Mouse (Mus musculus) 3T3-L1 (cell line): ENCODE data around the gene Basp1.

Experiments used
- DNase-seq: peaks from one replicate; pipeline ENCODE4 v3.0.0-alpha.2; 2015; ENCODE audit warnings: low read depth, low spot score

Gene Basp1

GRCm38 (mm10) chr15:25416367-25416766 lies 2.8 kb upstream of the Basp1 start:
- DNase-seq: no peak

DNA sequence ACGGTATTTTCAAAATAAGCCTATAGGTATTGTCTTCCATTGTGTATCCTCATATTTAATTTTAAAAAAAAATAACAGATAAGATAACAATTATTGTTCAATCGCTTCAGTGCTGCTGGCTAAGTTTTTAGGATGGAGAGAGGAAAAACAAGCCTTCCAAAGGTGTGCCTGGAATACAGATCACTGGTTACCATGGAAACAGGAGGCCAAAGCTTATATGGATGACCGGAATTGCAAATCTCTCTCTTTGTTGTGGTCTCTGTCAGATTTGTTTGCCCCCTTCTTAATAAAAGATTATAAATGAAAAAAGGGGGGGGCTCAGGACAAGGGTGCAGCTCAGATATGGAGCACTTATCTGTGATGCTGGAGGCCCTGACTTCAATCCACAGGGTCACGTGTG lies 2.4 kb upstream of the Basp1 start:
- DNase-seq: no peak

GRCm38 (mm10) chr15:25414747-25415119 lies 1.2 kb upstream of the Basp1 start:
- peak; percentile 96 for DNase-seq

DNA sequence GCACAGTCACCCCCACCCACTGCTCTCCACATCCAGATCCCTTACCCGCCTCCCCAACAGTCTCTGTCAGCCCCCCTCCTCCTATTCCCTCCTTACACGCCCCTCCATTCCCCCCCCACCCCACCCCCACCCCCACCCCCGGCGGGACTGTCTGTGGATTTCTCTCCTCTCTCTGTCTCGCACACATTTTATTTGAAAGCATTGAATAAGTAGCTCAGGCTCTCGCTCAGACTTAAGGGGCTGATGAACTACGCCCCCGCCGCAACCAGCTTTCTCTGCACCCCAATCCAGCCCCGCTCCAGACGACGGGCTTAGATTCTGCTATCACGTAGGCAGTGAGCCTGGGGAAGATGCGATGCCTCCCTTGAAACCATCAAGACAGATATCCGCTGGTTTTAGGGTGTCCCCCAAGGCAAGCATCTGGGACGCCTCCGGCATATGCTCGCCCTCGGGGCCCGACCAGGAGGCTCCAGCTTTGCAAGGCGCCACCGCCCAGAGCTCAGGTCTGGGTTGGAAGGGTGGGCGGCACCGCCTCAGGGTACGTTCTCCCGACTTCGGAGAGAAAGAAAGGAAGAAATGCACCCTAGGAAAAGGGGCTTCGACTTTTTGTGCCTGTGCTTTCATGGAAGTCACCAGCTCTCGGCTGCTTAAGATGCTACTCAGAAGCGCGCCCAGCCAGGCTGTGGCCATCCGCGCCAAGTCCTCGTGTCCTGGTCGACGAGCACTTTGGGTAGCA lies 615 bp upstream of the Basp1 start:
- no peak for DNase-seq

GRCm38 (mm10) chr15:25412761-25413261 lies 753 bp downstream of the Basp1 start:
- DNase-seq: peak; percentile 58

- DNase-seq: peak; percentile 82
Observed at GRCm38 (mm10) chr15:25412171-25412641, 1.4 kb downstream of the Basp1 start.

DNA sequence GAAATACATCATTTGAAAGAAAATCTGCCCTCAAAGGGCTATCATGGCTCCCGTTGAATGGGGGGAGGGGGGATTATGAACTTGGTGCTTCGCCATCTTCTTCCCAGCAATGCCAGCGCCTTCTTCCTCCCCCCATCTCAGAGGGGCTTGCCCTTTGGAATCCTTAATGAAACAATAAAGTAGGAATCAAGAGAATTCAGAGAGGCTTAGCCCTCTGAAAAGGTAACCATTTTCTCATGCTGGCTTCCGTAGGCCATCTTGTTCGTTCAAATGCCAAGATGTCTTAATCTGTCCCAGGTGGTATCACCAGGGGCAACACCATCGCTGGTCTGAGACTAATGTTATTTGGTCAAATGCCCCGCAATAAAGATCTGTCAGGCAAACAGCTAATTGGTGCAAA lies 2.1 kb downstream of the Basp1 start:
- peak; percentile 37 for DNase-seq

GRCm38 (mm10) chr15:25405926-25406325 lies 7.6 kb downstream of the Basp1 start:
- DNase-seq: no peak

DNA sequence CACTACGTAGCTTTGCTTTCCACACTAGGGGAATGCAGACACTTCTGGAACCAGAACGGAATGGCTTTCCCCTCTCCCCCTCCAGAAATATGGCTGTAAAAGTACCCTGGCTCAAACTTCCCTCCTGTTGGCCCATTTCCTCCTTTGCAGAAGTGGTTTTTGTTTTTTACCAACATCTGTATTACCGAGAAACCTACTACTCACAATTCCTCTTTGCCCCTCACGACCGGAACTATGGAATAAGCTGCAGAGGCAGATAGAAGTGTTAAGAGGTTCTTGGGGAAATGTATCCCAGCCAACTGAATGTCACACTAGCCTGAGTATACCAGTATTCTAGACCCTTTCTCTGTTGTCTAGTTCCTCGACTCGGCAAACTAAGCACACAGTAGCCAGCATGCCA lies 9.7 kb downstream of the Basp1 start:
- no peak for DNase-seq

DNA sequence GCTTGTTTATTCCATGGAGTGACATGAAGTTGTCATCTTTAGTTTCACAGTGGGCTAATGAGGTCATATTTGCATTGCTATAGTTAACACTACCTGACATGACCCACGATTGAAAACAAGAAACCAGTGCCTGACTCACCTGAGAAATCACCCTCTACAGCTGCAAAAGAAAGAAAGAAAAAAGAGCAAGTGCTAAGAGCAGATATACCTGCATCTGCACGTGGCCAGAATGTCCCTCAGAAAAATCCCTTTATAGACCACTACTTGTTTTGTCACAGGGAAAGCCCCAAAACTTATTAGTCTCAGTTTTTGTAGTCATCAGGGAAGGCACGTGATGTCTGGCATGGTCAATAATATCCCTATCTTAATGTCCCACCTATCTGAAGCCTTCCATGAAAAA lies 11.6 kb downstream of the Basp1 start:
- no peak for DNase-seq

DNA sequence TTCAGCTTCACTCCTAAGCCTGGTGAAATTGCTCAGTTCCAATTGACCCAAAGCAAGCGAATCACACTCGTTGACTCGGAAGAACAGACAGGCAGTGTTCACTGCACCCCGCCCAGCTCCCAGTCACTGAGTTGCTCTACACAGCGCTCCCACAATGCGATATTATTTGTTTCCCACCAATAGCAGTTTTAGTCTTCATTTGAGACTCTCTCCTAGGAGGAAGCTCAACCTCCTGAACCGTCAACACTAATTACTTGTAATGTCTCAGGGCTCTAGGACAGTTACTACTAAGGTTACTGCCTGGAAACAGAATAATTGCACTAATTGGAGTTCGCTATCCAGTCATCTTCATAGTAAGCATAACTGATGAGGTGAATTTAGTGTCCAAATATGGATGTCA lies 13.3 kb downstream of the Basp1 start:
- no peak for DNase-seq

- DNase-seq: peak; percentile 89
Observed at GRCm38 (mm10) chr15:25395912-25396590, 17.5 kb downstream of the Basp1 start.

DNA sequence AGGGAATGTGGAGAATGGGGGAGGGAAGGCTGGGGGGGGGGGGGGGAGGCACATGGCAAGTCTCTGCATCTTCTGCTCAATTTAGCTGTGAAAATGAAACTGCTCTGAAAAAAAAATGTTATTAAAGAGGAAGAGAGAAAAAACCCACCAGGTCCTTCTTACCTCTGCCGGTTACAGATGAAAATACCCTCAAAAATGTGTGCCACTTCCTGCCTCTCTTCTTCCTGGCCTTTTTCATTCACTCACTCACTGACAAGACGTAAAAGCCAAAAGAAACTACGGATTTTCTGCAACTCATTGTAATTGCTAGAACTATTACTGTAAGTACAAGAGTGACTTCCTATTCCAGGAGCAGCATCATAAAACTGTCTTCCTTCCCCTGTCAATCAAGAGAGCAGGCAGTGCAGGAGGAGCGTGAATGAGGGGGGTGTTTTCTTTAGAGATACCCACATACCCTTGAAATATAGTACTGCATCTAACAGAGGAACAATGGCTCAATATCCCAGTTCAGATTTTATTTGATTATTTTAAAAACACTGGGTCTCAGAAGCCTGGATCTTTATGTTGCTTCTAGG lies 21.0 kb downstream of the Basp1 start:
- no peak for DNase-seq

- no peak for DNase-seq
Observed at GRCm38 (mm10) chr15:25391210-25391609, 22.4 kb downstream of the Basp1 start.

GRCm38 (mm10) chr15:25387572-25387971 lies 26.0 kb downstream of the Basp1 start:
- no peak for DNase-seq

DNA sequence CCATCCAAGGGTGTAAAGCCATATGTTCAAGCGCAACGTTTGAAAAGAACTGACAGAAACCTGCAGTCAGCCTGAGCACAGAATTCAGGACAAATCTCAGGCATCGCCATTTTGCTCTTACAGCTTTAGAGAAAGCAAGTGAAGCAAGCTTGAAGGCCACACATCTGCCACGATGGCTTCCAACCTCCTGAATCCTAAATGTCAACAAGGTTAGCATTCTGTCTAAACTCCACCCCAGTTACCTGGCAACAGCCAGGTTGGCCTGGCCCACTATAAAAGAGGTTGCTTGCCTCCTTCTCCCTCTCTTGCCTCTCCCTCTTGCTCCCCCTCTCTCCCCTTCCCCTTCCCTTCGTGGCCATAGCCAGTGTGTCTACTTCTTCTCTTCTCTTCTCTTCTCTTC lies 33.5 kb downstream of the Basp1 start:
- no peak for DNase-seq

- DNase-seq: no peak
Observed at GRCm38 (mm10) chr15:25378707-25379106, 34.9 kb downstream of the Basp1 start.

- no peak for DNase-seq
Observed at GRCm38 (mm10) chr15:25376914-25377313, 36.6 kb downstream of the Basp1 start.

- DNase-seq: no peak
Observed at GRCm38 (mm10) chr15:25373486-25373885, 40.1 kb downstream of the Basp1 start.

DNA sequence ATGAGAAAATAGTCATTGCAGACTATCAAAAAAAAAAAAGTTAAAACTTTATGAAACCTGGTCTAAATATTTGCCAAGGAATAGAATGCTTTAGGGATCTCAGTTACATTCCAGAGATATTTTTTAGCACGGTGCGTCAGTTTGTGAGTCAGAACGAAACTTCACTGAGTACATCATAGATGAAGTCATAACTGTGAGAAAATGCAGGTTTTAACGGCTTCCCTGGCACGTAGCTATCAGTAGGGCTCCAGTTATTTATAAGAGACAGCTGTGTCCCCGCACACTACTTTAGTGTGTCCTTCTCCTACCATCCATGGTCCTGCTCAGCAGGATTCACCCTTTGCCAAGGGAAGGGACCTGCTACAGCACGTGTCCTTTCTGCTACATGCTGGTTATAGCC lies 44.0 kb downstream of the Basp1 start:
- DNase-seq: peak; percentile 39

DNA sequence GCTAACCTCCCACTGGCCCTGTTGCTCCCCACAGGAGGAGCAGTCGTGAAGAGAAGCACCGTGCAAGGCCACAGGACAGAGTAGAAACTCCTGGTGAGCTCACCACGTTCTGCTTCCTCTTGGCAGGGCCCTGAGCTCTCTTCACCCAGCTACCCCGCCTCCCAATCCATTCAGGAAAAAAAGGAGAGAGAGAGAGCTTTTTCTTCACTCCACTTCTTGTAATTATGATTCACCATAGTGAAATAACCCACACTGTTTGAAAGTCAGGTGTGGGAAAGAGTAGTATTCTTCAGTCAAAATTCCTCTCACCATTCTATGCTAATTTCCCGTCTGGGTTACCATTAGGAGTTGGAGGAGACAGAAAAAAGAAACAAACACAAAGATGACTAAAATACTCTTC lies 48.1 kb downstream of the Basp1 start:
- DNase-seq: no peak

GRCm38 (mm10) chr15:25364819-25365463 lies 48.6 kb downstream of the Basp1 start:
- DNase-seq: no peak
